Mouse (Mus musculus): Measurements from ENCODE around the gene Gm20517. TPM values are rescaled to one million over a fixed set of nuclear protein-coding genes. Genes with fewer than 3 reads are reported as not detected.

Gene Gm20517
- 0.54 and 0.88 TPM in 2 replicates for polyA plus RNA-seq (2015; fragmentation: Nextera tagmentation; extraction: Ambion mirVana)

- H3K27ac ChIP-seq = peak within 1 kb of the TSS; percentile 64
- H3K36me3 ChIP-seq = peaks cover 15% of the 10 kb centered on the region
- under 1% methylated on average over 59 of the region's 59 CpGs for whole genome bisulfite sequencing
- H3K4me3 ChIP-seq (replicated peaks) = peak within 1 kb of the TSS; percentile 74
- peak; percentile 96 for ATAC-seq
- no peaks in the 10 kb centered on the region for H3K27me3 ChIP-seq (replicated peaks)
- H3K4me1 ChIP-seq (replicated peaks) = peaks cover 16% of the 10 kb centered on the region
- no peaks in the 10 kb centered on the region for H3K9me3 ChIP-seq
- peak within 1 kb of the TSS; percentile 68 for H3K9ac ChIP-seq
- H3K4me2 ChIP-seq (replicated peaks) = peak within 1 kb of the TSS; percentile 79
Observed at GRCm38 (mm10) chr17:47610849-47611660, at the start of gene Gm20517, which contains the start of the genes Bysl and Med20. TSS of gene Gm20517 (plus strand) at chr17:47611589. TSS of gene Bysl (minus strand) at chr17:47611492. TSS of gene Med20 (plus strand) at chr17:47611582.

- no peak for ATAC-seq
Observed at GRCm38 (mm10) chr17:47562875-47563274, 48.5 kb upstream of the Gm20517 start.

GRCm38 (mm10) chr17:47564612-47565011 is 46.8 kb upstream of the Gm20517 start:
- Histone ChIP-seq H3K36me3 (no peaks in the 10 kb centered on the region), H3K27me3 (replicated peaks) (no peaks in the 10 kb centered on the region), H3K9ac (no peak overlapping the region), H3K9me3 (no peaks in the 10 kb centered on the region), H3K4me2 (replicated peaks) (no peak overlapping the region), H3K4me1 (replicated peaks) (no peaks in the 10 kb centered on the region), H3K4me3 (replicated peaks) (no peak overlapping the region), H3K27ac (no peak overlapping the region)
- 80% methylated on average over 5 of the region's 5 CpGs for WGBS
- no peak for ATAC-seq

More at GRCm38 (mm10) chr17:47562875-47563274, 48.5 kb upstream of the Gm20517 start:
- Histone ChIP-seq H3K4me1 (replicated peaks) (no peaks in the 10 kb centered on the region), H3K4me2 (replicated peaks) (no peak overlapping the region), H3K9me3 (no peaks in the 10 kb centered on the region), H3K27ac (no peak overlapping the region), H3K9ac (no peak overlapping the region), H3K4me3 (replicated peaks) (no peak overlapping the region), H3K27me3 (replicated peaks) (no peaks in the 10 kb centered on the region), H3K36me3 (no peaks in the 10 kb centered on the region)
- WGBS = 86% methylated on average over 6 of the region's 6 CpGs

GRCm38 (mm10) chr17:47566133-47566532 is 45.3 kb upstream of the Gm20517 start:
- no peak overlapping the region for H3K4me3 ChIP-seq (replicated peaks)
- H3K9me3 ChIP-seq = no peaks in the 10 kb centered on the region
- no peak overlapping the region for H3K4me2 ChIP-seq (replicated peaks)
- WGBS = 44% methylated on average over 2 of the region's 2 CpGs
- H3K27ac ChIP-seq = no peak overlapping the region
- no peak for ATAC-seq
- H3K4me1 ChIP-seq (replicated peaks) = no peaks in the 10 kb centered on the region
- no peaks in the 10 kb centered on the region for H3K27me3 ChIP-seq (replicated peaks)
- no peaks in the 10 kb centered on the region for H3K36me3 ChIP-seq
- no peak overlapping the region for H3K9ac ChIP-seq

GRCm38 (mm10) chr17:47567271-47567670 is 44.1 kb upstream of the Gm20517 start:
- WGBS = 55% methylated on average over 3 of the region's 3 CpGs
- no peak for ATAC-seq

GRCm38 (mm10) chr17:47568389-47568788 is 43.0 kb upstream of the Gm20517 start:
- no peak overlapping the region for H3K9ac ChIP-seq
- H3K27ac ChIP-seq = no peak overlapping the region
- H3K36me3 ChIP-seq = no peaks in the 10 kb centered on the region
- no peaks in the 10 kb centered on the region for H3K27me3 ChIP-seq (replicated peaks)
- WGBS = 90% methylated on average over 3 of the region's 3 CpGs
- no peaks in the 10 kb centered on the region for H3K4me1 ChIP-seq (replicated peaks)
- no peaks in the 10 kb centered on the region for H3K9me3 ChIP-seq
- H3K4me3 ChIP-seq (replicated peaks) = no peak overlapping the region
- ATAC-seq = no peak; the same call in 1 of the 2 replicates
- no peak overlapping the region for H3K4me2 ChIP-seq (replicated peaks)

More at GRCm38 (mm10) chr17:47567271-47567670, 44.1 kb upstream of the Gm20517 start:
- H3K4me1 ChIP-seq (replicated peaks) = no peaks in the 10 kb centered on the region
- H3K4me2 ChIP-seq (replicated peaks) = no peak overlapping the region
- no peak overlapping the region for H3K4me3 ChIP-seq (replicated peaks)
- H3K9me3 ChIP-seq = no peaks in the 10 kb centered on the region
- H3K27me3 ChIP-seq (replicated peaks) = no peaks in the 10 kb centered on the region
- peak overlapping the region; percentile 8; the same call in 1 of the 2 replicates for H3K27ac ChIP-seq
- H3K36me3 ChIP-seq = no peaks in the 10 kb centered on the region
- no peak overlapping the region for H3K9ac ChIP-seq

GRCm38 (mm10) chr17:47568951-47569527 is 42.4 kb upstream of the Gm20517 start:
- 83% methylated on average over 10 of the region's 10 CpGs for WGBS
- no peak overlapping the region for H3K27ac ChIP-seq
- no peaks in the 10 kb centered on the region for H3K27me3 ChIP-seq (replicated peaks)
- no peak overlapping the region for H3K9ac ChIP-seq
- no peak overlapping the region for H3K4me3 ChIP-seq (replicated peaks)
- ATAC-seq = no peak
- H3K9me3 ChIP-seq = no peaks in the 10 kb centered on the region
- H3K36me3 ChIP-seq = no peaks in the 10 kb centered on the region
- H3K4me2 ChIP-seq (replicated peaks) = no peak overlapping the region
- no peaks in the 10 kb centered on the region for H3K4me1 ChIP-seq (replicated peaks)

- 54% methylated on average over 7 of the region's 7 CpGs for WGBS
- no peak overlapping the region for H3K9ac ChIP-seq
- H3K27me3 ChIP-seq (replicated peaks) = no peaks in the 10 kb centered on the region
- H3K36me3 ChIP-seq = no peaks in the 10 kb centered on the region
- H3K27ac ChIP-seq = no peak overlapping the region
- H3K4me2 ChIP-seq (replicated peaks) = no peak overlapping the region
- no peaks in the 10 kb centered on the region for H3K4me1 ChIP-seq (replicated peaks)
- ATAC-seq = no peak
- no peak overlapping the region for H3K4me3 ChIP-seq (replicated peaks)
- H3K9me3 ChIP-seq = no peaks in the 10 kb centered on the region
Observed at GRCm38 (mm10) chr17:47571621-47572020, 39.8 kb upstream of the Gm20517 start.

GRCm38 (mm10) chr17:47572436-47572835 is 39.0 kb upstream of the Gm20517 start:
- H3K9ac ChIP-seq = no peak overlapping the region
- H3K4me2 ChIP-seq (replicated peaks) = no peak overlapping the region
- no peaks in the 10 kb centered on the region for H3K36me3 ChIP-seq
- no peaks in the 10 kb centered on the region for H3K27me3 ChIP-seq (replicated peaks)
- no peaks in the 10 kb centered on the region for H3K9me3 ChIP-seq
- H3K4me3 ChIP-seq (replicated peaks) = no peak overlapping the region
- ATAC-seq = no peak
- H3K27ac ChIP-seq = no peak overlapping the region
- no peaks in the 10 kb centered on the region for H3K4me1 ChIP-seq (replicated peaks)

- no peaks in the 10 kb centered on the region for H3K4me1 ChIP-seq (replicated peaks)
- H3K4me2 ChIP-seq (replicated peaks) = no peak overlapping the region
- H3K9ac ChIP-seq = no peak overlapping the region
- H3K27ac ChIP-seq = no peak overlapping the region
- H3K4me3 ChIP-seq (replicated peaks) = no peak overlapping the region
- WGBS = 64% methylated on average over 8 of the region's 8 CpGs
- no peaks in the 10 kb centered on the region for H3K36me3 ChIP-seq
- ATAC-seq = no peak
- no peaks in the 10 kb centered on the region for H3K9me3 ChIP-seq
- H3K27me3 ChIP-seq (replicated peaks) = no peaks in the 10 kb centered on the region
Observed at GRCm38 (mm10) chr17:47574028-47574427, 37.4 kb upstream of the Gm20517 start.

- Histone ChIP-seq H3K27ac (no peak overlapping the region), H3K4me3 (replicated peaks) (no peak overlapping the region), H3K4me1 (replicated peaks) (no peaks in the 10 kb centered on the region), H3K4me2 (replicated peaks) (no peak overlapping the region), H3K36me3 (no peaks in the 10 kb centered on the region), H3K27me3 (replicated peaks) (no peaks in the 10 kb centered on the region), H3K9ac (no peak overlapping the region), H3K9me3 (no peaks in the 10 kb centered on the region)
- ATAC-seq = no peak
- 67% methylated on average over 11 of the region's 11 CpGs for WGBS
Observed at GRCm38 (mm10) chr17:47574830-47575229, 36.6 kb upstream of the Gm20517 start.

- Histone ChIP-seq H3K27me3 (replicated peaks) (no peaks in the 10 kb centered on the region), H3K27ac (no peak overlapping the region), H3K36me3 (no peaks in the 10 kb centered on the region), H3K4me2 (replicated peaks) (no peak overlapping the region), H3K4me1 (replicated peaks) (no peaks in the 10 kb centered on the region), H3K9ac (no peak overlapping the region), H3K4me3 (replicated peaks) (no peak overlapping the region), H3K9me3 (no peaks in the 10 kb centered on the region)
- no peak for ATAC-seq
- WGBS = 81% methylated on average over 6 of the region's 6 CpGs
Observed at GRCm38 (mm10) chr17:47578655-47579054, 32.7 kb upstream of the Gm20517 start.

Measured in intestine, embryonic 15.5 days (tissue).